Mouse (Mus musculus) cortical plate, adult 2 months (tissue): Measurements from ENCODE around the gene G0s2.

Source experiments
- CTCF ChIP-seq: fragments of 200-500 bp; IDR thresholded peaks from 2 replicates; pipeline ENCODE4 v1.5.1; 2011; ENCODE audit warnings: mild to moderate bottlenecking, control low read depth, low read length; ENCODE audit not compliant: insufficient read depth; ENCODE audit errors: extremely low read depth
- POLR2A ChIP-seq: fragments of 200-500 bp; IDR thresholded peaks from 2 replicates; pipeline ENCODE4 v1.6.1; 2011; ENCODE audit warnings: mild to moderate bottlenecking, low read length, control low read depth; ENCODE audit not compliant: insufficient read depth; ENCODE audit errors: extremely low read depth

- TF ChIP-seq POLR2A (no peak), CTCF (no peak)
Measured at GRCm38 (mm10) chr1:193256289-193256577, 16.8 kb downstream of the G0s2 start.
